Mouse (Mus musculus): ENCODE measurements around the gene Dnlz.

Dnlz gene

DNA sequence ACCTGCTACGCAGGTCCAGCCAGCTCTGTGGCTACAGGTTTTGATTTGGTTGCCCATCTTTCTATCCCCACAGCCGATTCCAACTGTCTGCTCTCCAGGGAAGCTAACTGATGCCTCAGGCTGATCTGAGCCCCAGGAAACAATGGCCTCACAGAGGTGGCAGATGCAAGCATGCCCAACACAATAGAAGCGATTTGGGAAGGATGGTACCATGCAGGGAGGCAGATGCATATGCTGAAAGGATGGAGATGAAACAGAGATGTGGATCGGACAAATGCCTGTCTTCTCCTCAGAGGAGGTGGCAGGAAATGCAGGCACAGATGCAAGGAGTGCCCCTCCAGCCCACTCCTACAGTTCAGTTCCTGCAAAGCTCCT is 53.1 kb downstream of the Dnlz start:
- DNase-seq (ENCODE audit: low spot score in 2 of 2), result no peak

- DNase-seq (ENCODE audit: low spot score in 2 of 2), result peak; percentile 75 to 83
Observed at GRCm38 (mm10) chr2:26298208-26298855, 53.6 kb downstream of the Dnlz start.

Measured in right cerebral cortex, adult 2 months (tissue).